Mouse (Mus musculus) stomach, embryonic 16.5 days (tissue): ENCODE measurements at regions not wholly inside any gene's neighbourhood (a gene's known extent, or its start where the extent isn't known, plus 50 kb on each side); places are given as distances from the start of the nearest gene placed in this dataset.

Experiments used
- ATAC-seq: fragments of 200-750 bp; cut with Nextera tagmentation; 2 replicates; pipeline ENCODE4 v1.8.0; 2017; ENCODE audit warnings: moderate number of reproducible peaks, moderate TSS enrichment; ENCODE audit not compliant: insufficient read depth, low FRiP score
- H3K27ac ChIP-seq: fragments of 300-500 bp; sonication (generic); 2 replicates; pipeline ENCODE4 v1.5.1; 2014; ENCODE audit warnings: low read length
- H3K27me3 ChIP-seq: fragments of 300-500 bp; sonication (generic); 2 replicates; pipeline ENCODE4 v1.6.1; 2014; ENCODE audit warnings: low read length, control low read depth, mixed read lengths; ENCODE audit not compliant: control insufficient read depth, insufficient read depth
- H3K36me3 ChIP-seq: fragments of 300-500 bp; sonication (generic); 2 replicates; pipeline ENCODE4 v1.6.1; 2014; ENCODE audit warnings: low read length; ENCODE audit not compliant: control insufficient read depth, insufficient read depth
- H3K4me1 ChIP-seq: fragments of 300-500 bp; sonication (generic); 2 replicates; pipeline ENCODE4 v1.6.1; 2014; ENCODE audit warnings: low read length, control low read depth, mixed read lengths; ENCODE audit not compliant: control insufficient read depth, insufficient read depth
- H3K4me2 ChIP-seq: fragments of 300-500 bp; sonication (generic); 2 replicates; pipeline ENCODE4 v1.6.1; 2014; ENCODE audit warnings: low read depth, low read length, mixed read lengths
- H3K4me3 ChIP-seq: fragments of 300-500 bp; sonication (generic); replicated peaks from 2 replicates; pipeline ENCODE4 v1.5.1; 2014; ENCODE audit warnings: mild to moderate bottlenecking, low read length
- H3K9ac ChIP-seq: fragments of 300-500 bp; sonication (generic); 2 replicates; pipeline ENCODE4 v1.6.1; 2014; ENCODE audit warnings: low read length
- H3K9me3 ChIP-seq: fragments of 300-500 bp; sonication (generic); replicated peaks from 2 replicates; pipeline ENCODE4 v1.6.1; 2016; ENCODE audit warnings: low read length, control low read depth; ENCODE audit not compliant: control insufficient read depth
- WGBS: fragments of 180-500 bp; shearing (Covaris S2); extraction: QIAGEN DNeasy Blood & Tissue Kit; methylation state at CpG from one replicate; pipeline ENCODE4 v1.1.7; 2014; 5-methylcytosine and 5-hydroxymethylcytosine counted together

DNA sequence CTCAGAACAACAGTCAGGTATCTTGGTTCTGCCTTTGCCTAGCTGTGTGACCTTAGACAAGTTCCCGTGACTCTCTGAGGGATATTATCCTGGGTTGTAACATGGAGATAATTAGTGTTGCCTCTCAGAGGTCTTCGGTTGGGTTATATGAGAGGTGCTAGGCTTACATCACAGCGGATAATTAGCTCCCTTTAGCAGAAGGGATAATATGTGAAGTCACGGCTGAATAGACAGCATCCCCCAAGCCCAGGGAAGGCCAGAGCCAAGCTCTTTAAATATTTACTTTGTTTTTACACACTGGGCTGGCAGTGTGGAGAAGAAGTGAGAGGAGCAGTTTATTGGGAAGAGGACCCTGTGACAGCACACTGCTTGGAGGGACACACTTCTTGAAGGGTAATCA lies 299.9 kb downstream of the Ptpru start:
- Histone ChIP-seq H3K4me3 (no peak overlapping the region), H3K4me1 (no peaks in the 10 kb centered on the region), H3K27ac (no peak overlapping the region), H3K9me3 (no peaks in the 10 kb centered on the region), H3K36me3 (no peaks in the 10 kb centered on the region), H3K9ac (no peak overlapping the region), H3K27me3 (no peaks in the 10 kb centered on the region), H3K4me2 (no peak overlapping the region)
- no peak for ATAC-seq
- WGBS: 53% methylated on average over 4 of the region's 4 CpGs

DNA sequence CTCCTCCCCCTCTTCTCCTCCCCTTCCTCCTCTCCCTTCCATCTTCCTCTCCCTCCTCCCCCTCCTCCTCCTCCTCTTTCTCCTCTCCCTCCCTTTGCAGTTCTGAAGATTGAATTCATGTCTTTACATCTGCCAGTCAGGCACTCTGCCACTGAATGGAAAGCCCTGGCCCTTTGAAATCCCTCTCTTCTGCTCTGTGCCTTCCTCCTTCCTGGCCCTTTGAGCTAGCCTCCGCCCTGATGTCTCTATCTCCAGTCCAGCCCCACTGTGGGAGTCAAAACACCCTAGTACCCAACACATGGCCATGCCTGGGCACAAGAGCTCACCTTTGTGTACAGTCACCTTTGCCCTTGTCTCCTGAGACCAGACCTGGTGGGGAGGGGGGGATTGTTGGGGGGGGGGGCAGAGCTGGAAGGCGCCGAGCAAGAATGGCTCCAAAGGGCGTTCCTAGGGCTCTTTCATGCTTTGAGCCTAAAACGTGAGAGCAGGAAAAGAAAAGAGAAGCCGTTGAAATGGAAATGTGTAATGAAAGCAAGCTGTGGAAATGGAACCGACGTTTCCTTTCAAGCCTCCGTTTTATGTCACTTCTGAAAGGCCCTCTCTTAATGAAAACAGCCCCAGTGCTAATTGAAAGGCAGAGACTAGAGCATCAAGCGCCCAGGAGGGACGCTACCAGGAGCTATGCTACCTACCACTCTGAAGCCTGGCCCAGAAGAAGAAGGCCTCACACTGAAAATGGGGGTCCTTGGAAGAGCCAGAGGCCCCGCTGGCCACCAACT lies 291.5 kb downstream of the Ptpru start:
- WGBS: 81% methylated on average over 12 of the region's 12 CpGs
- Histone ChIP-seq H3K4me1 (no peaks in the 10 kb centered on the region), H3K36me3 (no peaks in the 10 kb centered on the region), H3K9me3 (no peaks in the 10 kb centered on the region), H3K27me3 (no peaks in the 10 kb centered on the region), H3K27ac (no peak overlapping the region), H3K9ac (no peak overlapping the region), H3K4me2 (no peak overlapping the region), H3K4me3 (no peak overlapping the region)
- ATAC-seq: no peak

DNA sequence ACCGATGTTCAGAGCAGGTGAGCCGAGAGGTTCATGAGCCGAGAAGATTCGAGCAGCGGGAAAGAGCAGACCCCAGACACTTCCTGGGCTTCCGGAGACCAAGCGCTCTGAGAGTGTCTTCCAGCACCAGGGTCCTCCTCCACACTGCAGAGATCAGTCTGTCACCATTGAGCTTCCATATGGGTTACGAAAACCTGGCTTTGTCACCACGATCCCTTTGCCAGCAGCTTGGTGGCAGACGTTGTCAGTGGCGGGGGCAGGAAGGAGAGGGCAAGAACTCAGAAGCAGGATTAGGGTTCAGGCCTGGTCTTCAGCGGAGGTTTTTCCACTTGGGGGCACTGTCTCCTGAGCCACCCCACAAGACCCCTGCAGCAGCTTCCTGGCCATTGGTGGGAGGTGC lies 288.5 kb downstream of the Ptpru start:
- no peak for ATAC-seq
- Histone ChIP-seq H3K36me3 (no peaks in the 10 kb centered on the region), H3K27ac (no peak overlapping the region), H3K27me3 (no peaks in the 10 kb centered on the region), H3K9me3 (no peaks in the 10 kb centered on the region), H3K4me3 (no peak overlapping the region), H3K4me2 (no peak overlapping the region), H3K4me1 (no peaks in the 10 kb centered on the region), H3K9ac (no peak overlapping the region)
- WGBS: 86% methylated on average over 12 of the region's 12 CpGs

DNA sequence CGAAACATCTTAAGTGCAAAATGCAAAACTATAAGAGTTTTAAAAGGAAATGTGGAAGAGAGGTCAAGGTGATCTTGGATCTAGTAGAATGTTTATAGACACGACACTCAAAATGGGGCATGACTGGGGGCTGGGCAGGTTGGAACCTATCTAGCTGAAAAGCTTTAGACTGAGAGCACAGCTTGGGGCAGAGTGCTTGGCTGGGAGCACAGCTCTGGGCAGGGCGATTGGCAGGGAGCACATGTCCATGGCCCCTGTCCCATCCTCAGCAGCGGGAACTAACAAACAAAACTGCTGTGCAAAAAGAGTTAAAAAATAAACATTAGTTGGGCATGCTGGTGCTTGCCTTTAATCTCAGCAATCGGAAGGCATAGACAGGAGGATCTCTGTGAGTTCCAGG lies 279.6 kb downstream of the Ptpru start:
- no peaks in the 10 kb centered on the region for H3K27me3 ChIP-seq
- H3K4me1 ChIP-seq: no peaks in the 10 kb centered on the region
- 51% methylated on average over 5 of the region's 5 CpGs for WGBS
- no peaks in the 10 kb centered on the region for H3K36me3 ChIP-seq
- no peak overlapping the region for H3K9ac ChIP-seq
- no peak overlapping the region for H3K4me3 ChIP-seq
- no peak for ATAC-seq
- H3K4me2 ChIP-seq: no peak overlapping the region
- H3K9me3 ChIP-seq: no peaks in the 10 kb centered on the region
- no peak overlapping the region for H3K27ac ChIP-seq

DNA sequence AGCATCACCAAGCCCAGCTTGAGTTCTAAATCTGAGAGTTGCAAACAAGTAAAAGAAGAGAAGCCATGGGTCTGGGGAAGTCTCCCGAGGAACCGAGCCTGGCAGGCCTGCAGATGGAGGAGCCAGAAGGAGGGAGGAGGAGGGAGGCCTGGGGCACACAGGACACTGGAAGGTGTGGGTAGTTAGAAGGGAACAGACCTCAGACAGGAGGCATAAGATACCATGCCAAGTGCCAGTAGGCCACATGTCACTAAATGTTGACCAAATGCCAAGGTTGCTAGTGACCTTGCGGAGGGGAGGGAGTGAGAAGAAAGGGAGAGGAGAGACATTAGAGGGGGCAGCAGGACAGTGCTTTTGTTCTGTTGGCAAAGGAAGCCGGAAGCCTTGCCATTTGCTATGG lies 274.2 kb downstream of the Ptpru start:
- no peak for ATAC-seq
- H3K4me2 ChIP-seq: no peak overlapping the region
- no peaks in the 10 kb centered on the region for H3K4me1 ChIP-seq
- WGBS: 62% methylated on average over 4 of the region's 4 CpGs
- H3K27ac ChIP-seq: no peak overlapping the region
- no peaks in the 10 kb centered on the region for H3K27me3 ChIP-seq
- no peaks in the 10 kb centered on the region for H3K36me3 ChIP-seq
- no peak overlapping the region for H3K9ac ChIP-seq
- no peaks in the 10 kb centered on the region for H3K9me3 ChIP-seq
- H3K4me3 ChIP-seq: no peak overlapping the region

DNA sequence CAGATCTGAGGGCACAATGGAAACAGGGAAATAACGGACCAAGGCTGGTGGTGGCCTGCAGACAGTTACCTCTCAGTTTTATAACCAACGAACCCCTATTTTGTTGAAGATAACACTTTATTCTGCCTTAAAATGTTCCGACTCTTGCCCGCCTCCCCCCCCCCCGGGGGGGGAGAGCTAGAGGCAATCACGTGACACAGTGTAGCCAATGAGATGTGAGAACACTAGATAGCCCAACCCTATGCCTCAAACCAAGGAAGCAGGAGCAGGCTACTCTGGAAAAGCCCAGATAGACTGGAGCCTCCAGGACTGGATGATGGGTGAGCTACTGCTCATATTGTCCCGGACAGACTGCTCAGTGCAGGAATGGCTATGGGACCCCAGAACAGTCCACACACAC lies 272.9 kb downstream of the Ptpru start:
- no peak overlapping the region for H3K4me3 ChIP-seq
- H3K9ac ChIP-seq: no peak overlapping the region
- H3K36me3 ChIP-seq: no peaks in the 10 kb centered on the region
- H3K27ac ChIP-seq: no peak overlapping the region
- H3K4me2 ChIP-seq: no peak overlapping the region
- 79% methylated on average over 7 of the region's 7 CpGs for WGBS
- no peaks in the 10 kb centered on the region for H3K4me1 ChIP-seq
- H3K9me3 ChIP-seq: no peaks in the 10 kb centered on the region
- H3K27me3 ChIP-seq: no peaks in the 10 kb centered on the region
- no peak for ATAC-seq

DNA sequence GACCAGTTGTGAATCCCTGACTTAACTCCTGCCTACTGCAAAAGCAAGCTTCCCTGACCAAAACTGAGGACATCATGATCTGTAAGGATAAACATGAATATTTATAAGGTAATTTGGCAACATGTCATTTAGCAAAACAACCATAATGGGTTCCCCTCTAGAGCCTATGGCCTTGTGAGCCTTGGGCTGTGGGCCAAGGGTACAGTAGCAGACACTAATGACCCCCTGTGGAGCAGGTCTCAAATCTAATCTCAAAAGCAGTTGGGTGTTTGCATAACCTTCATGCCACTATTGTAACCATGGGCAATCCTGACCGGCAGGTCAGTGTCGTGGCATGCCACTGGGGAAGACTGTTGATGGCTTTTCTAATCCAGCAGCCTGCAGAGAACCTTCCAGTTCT lies 270.8 kb downstream of the Ptpru start:
- 75% methylated on average over 2 of the region's 2 CpGs for WGBS
- H3K9ac ChIP-seq: no peak overlapping the region
- no peaks in the 10 kb centered on the region for H3K9me3 ChIP-seq
- no peak overlapping the region for H3K27ac ChIP-seq
- no peaks in the 10 kb centered on the region for H3K27me3 ChIP-seq
- H3K4me2 ChIP-seq: no peak overlapping the region
- H3K4me3 ChIP-seq: no peak overlapping the region
- no peaks in the 10 kb centered on the region for H3K4me1 ChIP-seq
- H3K36me3 ChIP-seq: no peaks in the 10 kb centered on the region
- ATAC-seq: no peak

DNA sequence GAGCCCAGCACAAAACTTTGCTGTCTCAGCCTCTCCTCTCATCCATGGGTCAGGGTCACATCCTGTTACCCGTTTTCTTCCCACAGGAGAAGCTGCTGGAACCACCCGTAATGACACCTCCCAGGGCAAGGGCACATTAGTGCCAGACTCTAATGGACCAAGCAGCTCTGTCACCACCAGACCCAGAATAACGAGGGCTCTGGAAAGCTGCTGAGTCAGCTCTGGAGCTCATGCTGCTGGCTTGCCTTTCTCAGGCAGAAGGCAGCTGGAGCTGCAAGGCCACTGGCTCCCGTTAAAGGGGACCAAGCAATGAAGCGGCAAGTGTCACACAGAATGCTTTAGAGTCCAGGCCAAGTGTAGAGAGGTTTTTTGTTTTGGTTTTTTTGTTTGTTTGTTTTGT lies 268.9 kb downstream of the Ptpru start:
- H3K4me2 ChIP-seq: no peak overlapping the region
- WGBS: 41% methylated on average over 5 of the region's 5 CpGs
- ATAC-seq: no peak

DNA sequence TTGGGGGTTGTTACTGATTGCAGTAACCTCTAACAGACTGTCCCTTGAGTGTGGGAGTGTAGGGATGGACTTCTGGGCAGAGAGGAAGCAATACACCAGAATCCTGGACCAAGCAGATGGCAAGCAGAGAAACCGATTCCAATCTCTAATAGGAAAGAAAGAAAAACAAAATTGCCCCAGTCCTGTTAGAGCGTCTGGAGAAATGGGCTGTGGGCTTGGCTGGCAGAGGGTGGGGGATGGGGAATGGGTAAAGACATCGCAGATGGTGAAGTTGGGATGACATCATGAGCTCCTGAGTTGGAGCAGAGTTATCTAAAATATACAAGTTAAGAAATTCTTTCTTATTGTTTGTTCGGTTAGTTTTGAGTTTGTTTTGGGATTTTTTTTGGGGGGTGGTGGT lies 260.5 kb downstream of the Ptpru start:
- WGBS: 43% methylated on average over 4 of the region's 4 CpGs
- H3K9me3 ChIP-seq: no peaks in the 10 kb centered on the region
- H3K9ac ChIP-seq: no peak overlapping the region
- H3K4me3 ChIP-seq: no peak overlapping the region
- H3K36me3 ChIP-seq: no peaks in the 10 kb centered on the region
- H3K27me3 ChIP-seq: no peaks in the 10 kb centered on the region
- H3K4me1 ChIP-seq: no peaks in the 10 kb centered on the region
- H3K27ac ChIP-seq: no peak overlapping the region
- ATAC-seq: no peak
- no peak overlapping the region for H3K4me2 ChIP-seq

More for the DNA sequence above, 268.9 kb downstream of the Ptpru start:
- Histone ChIP-seq H3K9ac (no peak overlapping the region), H3K36me3 (no peaks in the 10 kb centered on the region), H3K4me1 (no peaks in the 10 kb centered on the region), H3K27me3 (no peaks in the 10 kb centered on the region), H3K27ac (no peak overlapping the region), H3K9me3 (no peaks in the 10 kb centered on the region), H3K4me3 (no peak overlapping the region)
